Mouse (Mus musculus): ENCODE data around the gene Nrip2. TPM values are rescaled to one million over a fixed set of nuclear protein-coding genes. Genes with fewer than 3 reads are reported as not detected.

Gene Nrip2
- polyA plus RNA-seq, 1 experiment from 2014 or later: 38.9 TPM

GRCm38 (mm10) chr6:128421036-128421435, 21.9 kb downstream of the Nrip2 start:
- TF ChIP-seq CTCF (IDR thresholded peaks at IDR 0.05): no peak
- in situ Hi-C loops (cut with MboI; ENCODE audit: low pct_unique_long_range_greater_than_20kb): no loop called here
- DNase-seq (ENCODE audit: low read depth, low spot score) (no peak), ATAC-seq (peak; percentile 60)
- ChIA-PET CTCF (interaction anchor here (3.5 kb wide), 1 partner anchor 10 kb away, joined by 23 read pairs; no protein-coding TSS in a partner anchor), POLR2A (no interaction called here)
- H3K27me3 ChIP-seq: no peaks in the 10 kb centered on the region

GRCm38 (mm10) chr6:128421480-128421879, 22.4 kb downstream of the Nrip2 start:
- no peak for TF ChIP-seq CTCF (IDR thresholded peaks at IDR 0.05)
- CTCF ChIA-PET: interaction anchor here (3.5 kb wide), 1 partner anchor 10 kb away, joined by 23 read pairs; no protein-coding TSS in a partner anchor
- POLR2A ChIA-PET: no interaction called here
- in situ Hi-C loops (cut with MboI; ENCODE audit: low pct_unique_long_range_greater_than_20kb): no loop called here
- DNase-seq (ENCODE audit: low read depth, low spot score) (no peak), ATAC-seq (no peak)
- no peaks in the 10 kb centered on the region for H3K27me3 ChIP-seq

GRCm38 (mm10) chr6:128423496-128424268, 24.6 kb downstream of the Nrip2 start:
- no peak for TF ChIP-seq CTCF (IDR thresholded peaks at IDR 0.05)
- ATAC-seq: no peak
- in situ Hi-C loops (cut with MboI; ENCODE audit: low pct_unique_long_range_greater_than_20kb): no loop called here

GRCm38 (mm10) chr6:128424269-128425019, 25.3 kb downstream of the Nrip2 start, which contains the start of gene Itfg2:
Gene Itfg2 (minus strand): TSS chr6:128424931.
- CTCF ChIA-PET: interaction anchor here (0.8 to 2.0 kb wide), 4 partner anchors 7 to 55 kb away, joined by 3 to 6 read pairs (median 4); no protein-coding TSS in a partner anchor
- in situ Hi-C loops (cut with MboI; ENCODE audit: low pct_unique_long_range_greater_than_20kb): loop anchor here (25.0 kb wide), 1 partner anchor 1087 kb away; no protein-coding TSS in a partner anchor
- POLR2A ChIA-PET: interaction anchor here (0.6 to 1.0 kb wide), 2 partner anchors 9 to 76 kb away, joined by 3 to 5 read pairs; no protein-coding TSS in a partner anchor
- H3K27me3 ChIP-seq: no peaks in the 10 kb centered on the region
- ATAC-seq (peak; percentile 88), DNase-seq (ENCODE audit: low read depth, low spot score) (peak; percentile 77)
- no peak for TF ChIP-seq CTCF (IDR thresholded peaks at IDR 0.05)

More at GRCm38 (mm10) chr6:128423496-128424268, 24.6 kb downstream of the Nrip2 start:
- DNase-seq (ENCODE audit: low read depth, low spot score): no peak
- H3K27me3 ChIP-seq: no peaks in the 10 kb centered on the region
- ChIA-PET POLR2A (interaction anchor here (0.6 to 0.7 kb wide), 2 partner anchors 62 to 76 kb away, joined by 3 to 5 read pairs; no protein-coding TSS in a partner anchor), CTCF (interaction anchor here (1.2 to 3.5 kb wide), 3 partner anchors 12 to 56 kb away, joined by 4 to 23 read pairs (median 6); no protein-coding TSS in a partner anchor)

GRCm38 (mm10) chr6:128425046-128425445, 25.9 kb downstream of the Nrip2 start:
- in situ Hi-C loops (cut with MboI; ENCODE audit: low pct_unique_long_range_greater_than_20kb): loop anchor here (25.0 kb wide), 1 partner anchor 1088 kb away; no protein-coding TSS in a partner anchor
- TF ChIP-seq CTCF (IDR thresholded peaks at IDR 0.05): no peak
- ChIA-PET CTCF (interaction anchor here (0.8 to 2.0 kb wide), 5 partner anchors 8 to 54 kb away, joined by 3 to 6 read pairs (median 4); no protein-coding TSS in a partner anchor), POLR2A (interaction anchor here (1.0 kb wide), 1 partner anchor 8 kb away, joined by 5 read pairs; no protein-coding TSS in a partner anchor)
- no peaks in the 10 kb centered on the region for H3K27me3 ChIP-seq
- ATAC-seq: no peak
- DNase-seq (ENCODE audit: low read depth, low spot score): no peak

GRCm38 (mm10) chr6:128427571-128427970, 28.5 kb downstream of the Nrip2 start:
- ATAC-seq: no peak
- TF ChIP-seq CTCF (IDR thresholded peaks at IDR 0.05): no peak
- no peaks in the 10 kb centered on the region for H3K27me3 ChIP-seq
- CTCF ChIA-PET: no interaction called here
- in situ Hi-C loops (cut with MboI; ENCODE audit: low pct_unique_long_range_greater_than_20kb): loop anchor here (25.0 kb wide), 1 partner anchor 1090 kb away; no protein-coding TSS in a partner anchor
- POLR2A ChIA-PET: no interaction called here
- DNase-seq (ENCODE audit: low read depth, low spot score): no peak

- CTCF ChIA-PET: interaction anchor here (1.0 kb wide), 1 partner anchor 17 kb away, joined by 3 read pairs; no protein-coding TSS in a partner anchor
- no peak for TF ChIP-seq CTCF (IDR thresholded peaks at IDR 0.05)
- POLR2A ChIA-PET: interaction anchor here (0.5 to 0.7 kb wide), 2 partner anchors 91 to 1284 kb away, joined by 4 to 10 read pairs; no protein-coding TSS in a partner anchor
- ATAC-seq (no peak), DNase-seq (ENCODE audit: low read depth, low spot score) (no peak)
- no peaks in the 10 kb centered on the region for H3K27me3 ChIP-seq
- in situ Hi-C loops (cut with MboI; ENCODE audit: low pct_unique_long_range_greater_than_20kb): loop anchor here (25.0 kb wide), 1 partner anchor 1092 kb away; no protein-coding TSS in a partner anchor
These were observed 30.2 kb downstream of the Nrip2 start for GRCm38 (mm10) chr6:128429300-128429699.

- H3K27me3 ChIP-seq: no peaks in the 10 kb centered on the region
- in situ Hi-C loops (cut with MboI; ENCODE audit: low pct_unique_long_range_greater_than_20kb): loop anchor here (10.0 to 25.0 kb wide), 2 partner anchors 785 to 1093 kb away; no protein-coding TSS in a partner anchor
- DNase-seq (ENCODE audit: low read depth, low spot score): no peak
- POLR2A ChIA-PET: interaction anchor here (0.7 kb wide), 1 partner anchor 91 kb away, joined by 10 read pairs; no protein-coding TSS in a partner anchor
- ATAC-seq: no peak
- TF ChIP-seq CTCF (IDR thresholded peaks at IDR 0.05): no peak
- CTCF ChIA-PET: no interaction called here
These were observed 30.7 kb downstream of the Nrip2 start for GRCm38 (mm10) chr6:128429826-128430225.

- ChIA-PET POLR2A (interaction anchor here (1.3 kb wide), 1 partner anchor 8 kb away, joined by 5 read pairs; the partner anchor contains the start of gene Itfg2), CTCF (interaction anchor here (1.2 kb wide), 1 partner anchor 47 kb away, joined by 4 read pairs; no protein-coding TSS in a partner anchor)
- no peaks in the 10 kb centered on the region for H3K27me3 ChIP-seq
- no peak for ATAC-seq
- in situ Hi-C loops (cut with MboI; ENCODE audit: low pct_unique_long_range_greater_than_20kb): loop anchor here (10.0 to 25.0 kb wide), 2 partner anchors 782 to 1095 kb away; no protein-coding TSS in a partner anchor
- no peak for DNase-seq (ENCODE audit: low read depth, low spot score)
- TF ChIP-seq CTCF (IDR thresholded peaks at IDR 0.05): no peak
These were observed 33.3 kb downstream of the Nrip2 start for GRCm38 (mm10) chr6:128432356-128432915.

Measured in Patski (cell line).